Mouse (Mus musculus): ENCODE results near the gene Fkbp15.

Fkbp15 gene

DNA sequence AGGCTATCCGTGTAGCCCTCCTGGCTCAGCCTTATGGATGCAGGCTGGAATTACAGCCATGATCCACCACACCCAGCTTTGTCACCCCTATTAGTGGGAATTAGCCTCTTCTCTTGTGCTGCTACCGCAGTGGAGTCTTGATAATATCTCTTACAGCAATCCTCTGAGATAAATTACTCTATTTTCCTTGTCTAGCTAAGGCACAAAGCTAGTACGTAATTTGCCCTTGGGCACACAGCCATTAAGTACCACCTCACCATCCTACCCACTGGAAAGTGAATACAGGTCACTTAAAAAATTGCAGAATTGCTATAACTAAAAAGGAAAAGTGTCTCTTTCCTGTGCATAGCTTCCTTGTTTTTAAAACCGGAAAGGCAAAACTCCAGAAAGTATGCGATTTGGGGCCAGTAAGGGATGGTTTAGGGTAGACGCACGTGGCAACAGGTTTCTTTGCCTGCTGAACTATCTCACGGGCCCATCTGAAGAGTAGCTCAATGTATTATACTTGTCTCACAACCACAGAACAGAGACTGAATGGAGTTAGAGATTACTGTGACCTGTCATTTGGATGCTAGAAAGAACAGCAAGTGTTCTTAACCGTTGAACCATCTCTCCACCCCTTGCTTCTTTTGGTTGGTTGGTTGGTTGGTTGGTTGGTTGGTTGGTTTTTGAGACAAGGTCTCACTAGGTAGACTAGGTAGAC lies 12.6 kb upstream of the Fkbp15 start:
- no peak for DNase-seq (ENCODE audit: low spot score)

DNA sequence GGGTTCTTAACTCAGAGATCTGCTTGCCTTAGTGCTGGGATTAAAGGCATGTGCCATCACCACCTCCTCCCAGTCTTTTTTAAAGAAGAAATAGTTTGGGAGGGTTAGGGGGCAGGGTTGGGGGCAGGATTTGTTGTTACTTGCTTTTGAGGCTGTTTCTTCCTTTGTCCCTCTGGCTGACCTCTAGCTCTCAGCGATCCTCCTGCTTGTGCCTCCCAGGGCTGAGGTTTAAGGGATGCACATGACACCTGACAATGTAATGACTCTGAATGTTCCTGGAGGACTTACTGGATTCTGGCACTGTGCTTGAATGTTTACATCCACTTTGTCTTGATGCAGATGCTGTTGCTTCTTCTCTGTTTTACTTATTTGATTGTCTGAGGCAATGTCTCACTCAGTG lies 12.1 kb upstream of the Fkbp15 start:
- DNase-seq (ENCODE audit: low spot score) = no peak

DNA sequence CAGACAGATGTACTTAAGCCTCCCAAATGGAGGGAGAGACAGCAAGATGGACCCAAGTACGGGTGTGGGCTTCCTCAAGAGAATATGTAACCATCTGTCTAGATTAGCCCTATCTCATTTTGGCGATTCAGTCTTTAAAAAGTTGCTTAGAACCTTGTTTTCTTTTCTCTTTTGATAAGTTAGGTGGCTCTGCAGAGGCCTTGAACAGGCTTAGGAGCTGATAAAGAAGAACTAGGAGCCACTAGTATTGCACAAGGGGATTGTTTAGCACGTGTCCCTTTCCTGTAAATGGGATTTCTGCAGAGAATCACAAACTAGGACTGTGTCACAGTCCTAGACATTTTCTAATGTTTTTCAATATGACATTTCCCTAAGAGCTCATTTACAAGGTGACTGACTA lies 8.7 kb upstream of the Fkbp15 start:
- DNase-seq (ENCODE audit: low spot score) = no peak

DNA sequence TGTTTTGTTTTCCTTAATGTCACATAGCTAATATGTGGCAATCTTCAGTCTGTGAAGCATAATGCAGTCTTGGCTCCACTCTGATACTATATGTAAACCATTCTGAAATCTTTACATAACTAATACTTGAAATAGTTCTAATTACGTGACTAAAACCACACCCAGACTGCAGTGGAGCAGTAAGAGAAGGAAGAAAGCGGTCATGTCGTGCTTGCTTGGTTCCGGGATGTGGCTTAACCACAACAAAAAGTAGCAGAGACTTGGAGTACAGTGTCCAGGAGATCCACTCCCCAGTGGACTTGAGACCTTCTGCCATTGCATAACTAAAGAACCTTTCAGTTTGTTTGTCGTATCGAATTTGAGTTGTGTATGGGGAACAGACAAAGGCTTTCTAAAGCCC lies 7.2 kb upstream of the Fkbp15 start:
- DNase-seq (ENCODE audit: low spot score) = no peak

DNA sequence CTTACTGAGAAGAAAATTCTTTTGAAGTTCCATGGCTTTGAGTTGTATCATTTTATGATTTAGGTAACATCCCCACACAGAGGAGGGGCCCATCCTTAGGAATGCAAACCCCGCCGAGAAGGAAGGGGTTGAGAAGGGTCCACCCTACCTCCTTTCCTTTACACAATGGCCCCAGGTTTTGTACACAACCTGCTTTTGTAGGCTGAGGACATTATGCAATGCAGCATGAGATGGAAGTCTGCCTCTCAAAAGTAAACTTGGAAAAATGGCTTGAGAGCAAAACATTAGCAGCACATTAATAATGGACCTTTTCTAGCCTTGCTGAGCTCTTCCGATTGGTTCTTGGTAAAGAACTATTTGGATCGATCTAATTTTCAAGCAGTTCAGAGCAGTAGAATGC lies 5.9 kb upstream of the Fkbp15 start:
- DNase-seq (ENCODE audit: low spot score) = no peak

DNA sequence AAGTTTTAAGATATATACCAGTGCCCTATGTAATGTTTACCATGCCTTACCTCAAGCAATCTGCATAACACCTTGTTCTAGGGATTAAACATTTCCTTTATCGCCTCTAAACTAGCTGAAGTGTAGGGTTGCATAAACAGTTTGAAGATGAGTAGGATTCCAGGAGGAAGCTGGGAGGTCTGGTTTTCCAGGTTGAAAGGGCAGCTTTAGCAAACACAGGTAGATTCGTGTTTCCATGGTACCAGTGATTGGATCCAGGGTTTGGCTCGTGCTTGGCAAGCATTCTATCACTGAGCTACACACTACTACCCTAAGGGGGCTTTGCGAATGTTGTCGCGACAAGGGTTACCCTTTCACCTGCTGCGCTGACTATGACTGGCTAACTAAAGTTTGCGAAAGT lies 4.0 kb upstream of the Fkbp15 start:
- no peak for DNase-seq (ENCODE audit: low spot score)

DNA sequence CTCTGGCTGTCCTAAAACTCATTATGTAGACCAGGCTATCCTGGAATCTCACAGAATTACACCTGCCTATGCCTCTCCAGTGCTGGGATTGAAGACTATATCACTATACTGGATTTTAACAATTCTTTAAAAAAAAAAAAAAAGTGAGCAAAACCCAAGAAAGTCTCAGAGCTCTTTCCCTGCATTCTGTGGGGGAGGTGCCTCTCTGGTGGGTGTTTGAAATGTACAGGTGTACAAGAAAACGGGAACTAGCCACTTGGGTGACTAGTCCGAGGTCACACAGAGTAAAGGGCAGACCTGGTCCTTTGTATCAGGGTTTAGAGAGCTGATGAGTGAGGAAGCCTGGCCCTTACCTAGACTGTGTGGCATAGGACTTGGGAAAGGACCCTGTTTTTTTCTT lies 2.1 kb upstream of the Fkbp15 start:
- no peak for DNase-seq (ENCODE audit: low spot score)

DNA sequence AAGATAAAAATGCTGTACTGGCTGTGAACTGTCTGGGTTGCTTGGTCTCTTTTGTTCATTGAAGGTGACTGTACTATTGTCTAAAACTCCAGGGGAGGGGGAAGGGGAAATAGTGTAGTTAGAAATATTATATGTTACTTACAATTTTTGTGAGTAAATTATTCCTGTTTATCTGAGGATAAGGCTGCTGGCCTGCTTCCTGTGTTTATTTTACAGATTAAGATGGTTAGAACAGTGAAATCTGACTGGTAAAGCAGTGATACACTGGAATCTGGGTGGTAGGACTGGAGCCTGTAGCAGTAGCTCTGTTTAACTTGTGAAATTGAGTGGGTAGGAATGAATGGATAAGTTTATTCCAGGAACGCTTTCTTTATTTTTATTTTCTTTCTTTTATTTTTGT lies 1.6 kb upstream of the Fkbp15 start:
- no peak for DNase-seq (ENCODE audit: low spot score)

DNA sequence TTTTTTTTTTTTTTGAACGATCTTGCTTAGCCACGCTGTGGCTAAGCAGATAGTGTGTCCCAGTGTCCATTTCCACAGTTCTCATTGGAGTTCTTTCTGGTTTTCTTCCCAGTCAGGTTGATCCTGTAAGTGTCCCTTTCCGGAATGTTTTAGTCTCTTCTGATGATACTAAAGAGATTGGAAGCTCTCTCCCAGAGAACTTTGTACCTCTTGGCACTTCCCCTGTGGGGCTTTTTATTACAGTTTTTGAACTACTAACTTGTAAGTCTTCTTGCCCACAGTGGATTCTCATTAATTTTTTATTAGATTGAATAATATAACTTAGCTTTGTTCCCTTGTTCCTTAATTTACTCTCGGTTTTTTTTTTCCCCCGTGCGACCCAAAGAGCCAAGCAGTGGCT lies 1.2 kb upstream of the Fkbp15 start:
- no peak for DNase-seq (ENCODE audit: low spot score)

DNA sequence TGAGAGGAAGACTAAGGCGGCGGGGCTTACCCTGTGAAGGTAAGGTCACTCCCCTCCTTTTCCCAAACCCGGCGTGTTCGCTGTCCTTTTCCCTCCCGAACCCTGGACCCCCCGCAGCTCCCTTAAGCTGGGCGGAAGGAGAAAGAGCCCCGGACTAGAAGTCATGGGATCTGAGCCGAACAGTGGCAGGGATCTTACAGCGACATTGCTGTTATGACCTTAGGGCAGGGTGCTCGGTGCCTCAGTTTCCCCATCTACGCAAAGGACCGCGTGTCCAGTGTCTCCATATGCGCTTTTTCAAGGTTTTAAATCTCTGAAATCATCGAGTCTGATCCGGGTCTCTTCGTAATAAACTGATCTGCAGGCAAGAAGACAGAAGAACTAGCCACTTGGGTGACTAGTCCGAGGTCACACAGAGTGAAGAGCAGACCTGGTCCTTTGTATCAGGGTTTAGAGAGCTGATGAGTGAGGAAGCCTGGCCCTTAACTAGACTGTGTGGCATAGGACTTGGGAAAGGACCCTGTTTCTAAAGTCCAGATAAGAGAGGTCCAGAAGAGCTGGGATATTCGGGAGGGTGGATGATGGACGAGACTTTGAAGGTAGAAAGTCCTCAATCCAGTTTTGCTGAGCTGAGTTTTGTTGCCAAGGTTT lies 582 bp upstream of the Fkbp15 start:
- DNase-seq (ENCODE audit: low spot score) = no peak

DNA sequence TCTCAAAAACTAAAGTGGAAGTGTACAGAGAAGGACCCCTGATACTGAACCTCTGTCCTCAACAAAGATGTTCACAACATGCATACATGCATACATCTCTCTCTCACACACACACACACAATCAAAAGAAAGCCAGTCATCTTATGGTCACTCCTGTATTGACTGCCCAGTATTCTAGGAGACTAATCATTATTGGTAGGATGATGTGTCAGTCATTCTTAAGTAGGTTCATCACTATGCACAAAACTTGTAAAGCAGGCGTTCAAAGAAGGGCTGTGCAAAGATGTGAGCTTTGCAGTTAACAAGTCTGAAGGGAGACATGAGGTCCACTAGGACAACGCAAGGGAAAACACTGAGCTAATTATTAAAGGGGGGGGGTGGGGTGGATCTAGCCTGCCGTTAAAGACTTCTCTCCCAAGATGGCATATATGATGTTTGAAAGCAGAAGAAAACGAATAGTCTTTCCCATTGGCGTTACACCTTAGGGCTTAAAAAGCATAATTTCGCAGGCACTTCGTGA lies 1.0 kb downstream of the Fkbp15 start:
- no peak for DNase-seq (ENCODE audit: low spot score)

DNA sequence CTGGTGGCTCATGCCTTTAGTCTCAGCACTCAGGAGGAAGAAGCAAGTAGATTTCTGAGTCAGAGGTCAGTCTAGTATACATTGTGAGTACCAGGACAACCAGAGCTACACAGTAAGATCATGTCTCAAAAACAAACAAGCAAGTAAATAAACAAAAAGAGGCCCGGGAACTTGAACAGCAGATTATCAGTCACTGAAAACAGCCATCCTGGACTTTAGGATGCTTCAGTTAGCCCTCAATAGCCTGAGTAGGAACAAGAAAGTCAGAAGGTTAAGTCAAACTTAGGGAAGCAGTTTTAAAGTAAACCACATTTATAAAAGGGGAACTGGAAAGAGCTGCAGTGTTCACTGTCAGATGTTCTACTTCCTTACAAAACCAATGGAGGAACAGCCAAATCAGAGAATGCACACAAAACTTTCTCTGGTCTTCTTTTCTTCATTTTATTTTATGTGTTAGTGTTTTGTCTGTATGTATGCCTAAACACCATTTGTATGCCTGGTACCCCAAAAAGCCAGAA lies 2.7 kb downstream of the Fkbp15 start:
- no peak for DNase-seq (ENCODE audit: low spot score)

DNA sequence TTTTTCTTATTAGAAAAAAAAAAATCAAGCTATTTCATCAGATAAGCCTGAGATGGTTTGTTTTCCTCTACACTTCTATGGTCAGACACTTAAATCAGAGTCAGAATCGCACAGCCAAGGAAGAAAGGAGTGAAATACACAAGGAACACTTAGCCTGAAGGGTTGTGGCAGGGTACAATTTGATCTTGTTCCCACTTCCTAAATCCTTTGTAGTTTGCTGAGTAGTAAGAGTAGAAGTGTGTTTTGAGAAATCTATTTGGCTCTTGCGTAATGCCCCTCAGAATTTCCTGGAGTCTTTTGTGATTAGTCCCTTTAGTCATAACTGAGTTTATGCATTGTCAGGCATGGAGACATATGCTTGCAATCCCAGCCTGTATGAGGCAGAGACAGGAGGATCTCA lies 11.0 kb downstream of the Fkbp15 start:
- no peak for DNase-seq (ENCODE audit: low spot score)

DNA sequence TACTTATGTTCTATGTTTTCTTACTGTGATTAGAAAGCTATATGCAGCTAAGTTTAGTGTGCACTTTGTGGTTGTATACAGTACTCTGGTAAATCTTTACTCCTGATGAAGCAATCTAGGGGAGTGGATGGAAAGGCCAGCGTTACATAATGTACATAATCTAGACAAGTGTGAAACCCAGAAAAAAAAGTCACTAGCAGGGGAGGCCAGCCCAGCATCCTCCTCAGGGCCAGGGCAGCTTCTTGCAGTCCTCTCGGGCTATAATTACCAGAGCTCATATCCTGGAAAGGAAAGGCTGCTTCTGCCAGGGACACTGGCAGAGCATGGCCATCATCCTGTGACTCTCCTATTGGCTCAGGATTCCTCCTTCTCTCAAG lies 12.0 kb downstream of the Fkbp15 start:
- no peak for DNase-seq (ENCODE audit: low spot score)

DNA sequence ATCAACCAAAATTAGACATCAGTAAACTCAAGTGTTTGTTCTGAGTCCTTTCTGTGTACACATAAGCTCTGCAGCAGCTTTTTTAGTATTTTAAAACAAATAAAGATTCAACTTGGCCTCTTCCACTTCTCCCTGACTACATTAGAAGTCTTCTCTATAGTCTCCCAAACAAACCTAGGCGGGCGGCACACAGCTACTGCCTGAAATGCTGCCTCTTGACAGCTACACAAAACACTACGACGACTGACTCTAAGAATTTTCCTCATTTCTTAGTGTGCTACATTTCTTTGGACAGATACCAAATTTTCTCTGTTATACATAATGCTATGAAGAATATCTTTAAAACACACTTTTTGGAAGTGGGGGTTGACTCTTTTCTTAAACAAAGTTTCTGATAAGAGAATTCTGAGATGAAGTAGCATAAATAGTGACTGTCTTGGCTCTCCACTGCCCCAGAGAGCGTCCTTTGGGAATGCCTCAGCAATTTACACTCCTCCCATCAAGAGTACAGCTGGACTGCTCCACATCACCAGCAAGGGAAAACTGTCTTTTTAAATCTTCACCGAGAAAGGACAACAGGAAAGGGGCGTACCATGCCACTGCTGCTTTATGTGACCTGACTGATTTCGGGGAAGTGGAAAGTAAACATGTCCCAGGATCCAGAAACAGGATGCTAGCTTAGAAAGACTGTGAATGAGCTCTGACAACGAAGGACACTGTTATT lies 12.6 kb downstream of the Fkbp15 start:
- DNase-seq (ENCODE audit: low spot score) = no peak

DNA sequence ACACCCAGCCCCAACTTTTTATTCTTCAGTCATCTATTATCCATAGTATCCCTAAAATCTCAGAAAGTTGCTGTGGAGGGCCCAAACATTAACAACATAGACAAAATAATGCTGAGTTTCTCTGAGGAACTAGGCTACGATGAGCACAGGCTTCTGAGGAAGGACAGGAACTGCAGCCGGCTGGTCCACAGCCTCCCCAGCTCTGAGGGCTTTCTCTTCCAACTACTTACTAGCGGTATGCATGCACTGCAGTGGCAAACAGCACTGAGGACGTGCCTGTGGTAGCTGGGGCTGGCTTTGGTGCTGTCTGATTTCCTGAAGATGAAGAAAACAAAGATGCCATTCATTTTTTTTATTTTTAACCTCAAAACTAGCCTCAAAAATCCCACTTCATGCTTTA lies 14.5 kb downstream of the Fkbp15 start:
- no peak for DNase-seq (ENCODE audit: low spot score)

DNA sequence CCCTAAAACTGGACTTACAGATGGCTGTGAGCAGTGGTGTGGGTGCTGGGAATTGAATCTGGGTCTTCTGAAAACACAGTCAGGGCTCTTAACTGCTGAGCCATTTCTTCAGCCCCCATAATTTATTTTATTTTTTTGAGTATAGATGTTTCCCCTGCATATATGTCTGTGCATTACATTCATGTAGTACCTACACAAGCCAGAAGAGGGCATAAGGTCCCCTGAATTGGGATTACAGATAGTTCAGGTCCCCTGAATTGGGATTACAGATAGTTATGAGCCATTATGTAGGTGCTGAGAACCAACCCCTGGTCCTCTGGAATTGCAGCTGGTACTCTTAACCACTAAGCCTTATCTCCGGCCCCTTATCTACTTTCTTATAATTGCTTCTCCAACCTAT lies 16.3 kb downstream of the Fkbp15 start:
- DNase-seq (ENCODE audit: low spot score) = no peak

DNA sequence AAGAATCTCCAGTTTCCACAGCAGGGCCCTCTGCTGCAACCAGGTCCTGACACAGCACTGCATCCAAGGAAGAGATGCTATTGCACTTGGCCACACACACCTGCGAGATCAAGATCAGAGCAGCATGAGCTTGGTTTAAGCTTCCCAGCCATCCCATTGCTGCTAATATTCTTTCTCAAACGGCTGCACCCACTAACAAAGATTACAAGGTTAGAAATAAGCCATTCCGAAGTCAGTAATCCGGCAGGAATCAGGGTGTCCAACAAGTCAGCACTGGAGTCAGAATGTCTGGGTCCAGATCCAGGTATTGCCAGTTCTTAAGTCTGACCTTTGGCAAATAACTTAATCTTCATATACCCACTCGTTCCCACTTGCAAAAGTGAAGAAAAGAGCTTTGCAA lies 21.8 kb downstream of the Fkbp15 start:
- DNase-seq (ENCODE audit: low spot score) = no peak

DNA sequence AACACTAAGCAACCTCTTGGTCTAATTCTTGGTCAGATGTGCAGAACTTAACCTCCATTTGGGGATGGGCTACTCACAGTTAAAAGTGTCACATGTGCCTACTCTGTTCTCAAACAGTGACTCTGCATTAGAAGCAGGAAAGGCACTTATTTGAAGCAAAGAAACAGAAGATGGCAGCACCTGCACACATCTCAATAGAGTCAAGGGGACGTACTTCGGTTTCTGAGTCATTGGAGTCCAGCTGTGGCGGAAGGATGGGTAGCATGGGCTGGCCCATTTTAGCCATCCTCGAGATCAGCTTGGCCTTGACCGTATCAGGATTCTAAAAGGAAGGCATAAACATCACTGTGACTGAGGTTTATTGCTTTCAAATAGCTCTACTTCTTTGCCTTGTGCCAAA lies 28.4 kb downstream of the Fkbp15 start:
- DNase-seq (ENCODE audit: low spot score) = no peak

DNA sequence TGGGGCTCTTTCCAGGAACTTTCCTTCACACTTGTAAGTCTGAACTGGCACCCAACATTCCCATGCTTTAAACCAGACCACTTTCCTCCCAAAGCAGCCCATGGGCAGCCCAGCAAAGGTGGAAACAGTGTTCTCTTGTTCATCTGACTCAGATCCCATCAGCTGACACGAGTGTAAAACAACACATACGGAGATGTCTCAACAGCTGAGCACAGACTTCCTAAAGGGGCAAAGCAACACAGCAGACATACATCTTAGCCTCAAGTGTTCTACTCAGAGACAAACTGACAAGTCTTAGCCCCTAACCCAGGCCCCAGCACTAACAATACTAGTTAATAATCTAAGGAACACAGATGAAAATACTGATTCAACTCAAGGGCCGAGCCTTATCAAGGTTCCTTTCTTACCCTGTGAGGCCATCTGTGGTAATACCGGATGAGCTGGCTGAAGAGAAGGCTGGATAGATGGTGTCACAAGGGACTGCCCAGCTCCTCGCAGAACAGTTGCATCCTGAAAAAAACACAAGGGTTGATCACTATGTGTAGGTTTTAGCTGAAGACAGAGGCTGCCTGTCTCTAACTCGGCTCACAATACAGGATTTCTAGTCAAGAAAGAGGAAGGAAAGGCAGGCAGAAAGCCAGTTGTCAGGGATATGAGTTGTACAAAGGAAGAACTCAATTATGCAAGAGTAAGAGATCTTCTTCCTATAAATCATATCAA lies 31.2 kb downstream of the Fkbp15 start:
- no peak for DNase-seq (ENCODE audit: low spot score)

DNA sequence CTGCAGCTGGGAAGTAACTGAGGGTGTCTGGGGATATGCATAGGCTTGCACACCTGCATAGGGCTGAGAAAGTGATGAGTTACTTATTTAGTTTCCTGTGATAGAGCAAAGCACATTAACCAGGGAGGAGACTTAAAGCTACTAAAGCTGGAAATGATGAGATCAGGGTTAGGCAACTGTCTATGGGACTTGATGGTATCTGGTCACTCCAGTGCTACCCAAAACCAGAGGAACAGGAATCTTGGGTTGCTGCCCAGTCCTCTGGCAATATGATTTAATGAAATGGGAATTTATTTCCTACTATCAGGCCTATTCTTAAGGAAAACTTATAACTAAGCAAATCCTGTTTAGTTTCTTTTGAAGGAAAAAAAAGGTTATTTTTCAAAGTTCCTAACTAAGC lies 34.2 kb downstream of the Fkbp15 start:
- no peak for DNase-seq (ENCODE audit: low spot score)

DNA sequence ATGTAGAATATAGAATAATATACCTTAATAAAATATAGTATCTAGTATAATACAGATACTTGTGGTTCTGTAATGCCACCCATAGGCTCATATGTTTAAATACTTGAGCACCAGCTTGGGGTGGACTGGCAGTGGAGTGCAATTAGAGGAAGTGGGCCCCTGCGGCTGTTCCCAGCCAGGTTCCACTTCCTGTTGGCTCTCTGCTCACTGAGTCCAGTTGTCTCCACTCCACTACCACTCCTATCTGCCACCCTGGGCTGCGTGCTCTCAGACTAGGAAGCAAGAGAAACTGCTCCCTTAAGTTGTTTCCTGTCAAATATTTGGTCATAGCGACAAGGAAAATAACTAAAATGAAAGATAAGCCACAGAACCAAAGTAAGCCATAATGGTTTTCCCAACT lies 37.7 kb downstream of the Fkbp15 start:
- DNase-seq (ENCODE audit: low spot score) = no peak

DNA sequence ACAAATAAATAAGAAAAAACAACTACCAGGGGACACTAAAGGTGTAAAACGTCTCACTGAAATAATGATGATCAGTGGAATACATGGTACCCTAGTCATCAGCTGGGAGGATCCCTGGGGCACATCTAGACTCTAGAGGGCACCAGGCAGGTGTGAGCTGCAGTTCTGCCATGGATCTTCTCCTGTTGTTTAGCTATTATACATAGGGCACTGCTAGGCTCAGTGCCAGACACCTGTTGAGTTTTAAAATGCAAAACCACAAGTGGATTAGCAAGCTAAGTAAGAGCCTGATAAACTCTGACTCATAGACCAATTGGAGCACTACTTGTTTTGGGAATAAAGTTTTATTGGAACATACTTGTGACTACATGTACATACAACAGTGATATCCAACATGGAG lies 42.1 kb downstream of the Fkbp15 start:
- no peak for DNase-seq (ENCODE audit: low spot score)

Measured in ovary, postnatal 14 days (tissue).